Mouse (Mus musculus) lung, adult 2 months (tissue): ENCODE measurements around the gene Grik2. TPM values are rescaled to one million over a fixed set of nuclear protein-coding genes. Genes with fewer than 3 reads are reported as not detected.

Experiments
- DNase-seq: peaks from one replicate; pipeline ENCODE4 v3.0.0; 2022
- H3K4me1 ChIP-seq: fragments of 200-500 bp; 2 replicates; pipeline ENCODE4 v1.6.1; 2011; ENCODE audit warnings: low read length; ENCODE audit not compliant: control insufficient read depth, insufficient read depth
- H3K4me3 ChIP-seq: fragments of 200-500 bp; replicated peaks from 2 replicates; pipeline ENCODE3; 2011; ENCODE audit warnings: low read depth, mild to moderate bottlenecking, control low read depth, low read length; ENCODE audit errors: extremely low read depth
- CTCF ChIP-seq: fragments of 200-500 bp; IDR thresholded peaks from 2 replicates; pipeline ENCODE4 v1.5.1; 2011; ENCODE audit warnings: mild to moderate bottlenecking, low read length, control low read depth; ENCODE audit not compliant: insufficient read depth
- POLR2A ChIP-seq: fragments of 200-500 bp; IDR thresholded peaks from 2 replicates; pipeline ENCODE4 v1.6.1; 2011; ENCODE audit warnings: low read depth, mild to moderate bottlenecking, control low read depth, low read length, borderline replicate concordance; ENCODE audit errors: extremely low read depth
- WGBS: fragments of 180-500 bp; shearing (Covaris S2); methylation state at CpG from one replicate; pipeline ENCODE4 v1.1.7; 2018; 5-methylcytosine and 5-hydroxymethylcytosine counted together
- polyA plus RNA-seq: library from polyadenylated mRNA; depleted of rRNA; stranded (reverse); fragments of >200 nt; gene quantifications from 2 replicates; pipeline ENCODE4 v1.2.3, GENCODE M21; 2012

The Grik2 gene
- polyA plus RNA-seq, 1 experiment = 0.54 TPM

DNA sequence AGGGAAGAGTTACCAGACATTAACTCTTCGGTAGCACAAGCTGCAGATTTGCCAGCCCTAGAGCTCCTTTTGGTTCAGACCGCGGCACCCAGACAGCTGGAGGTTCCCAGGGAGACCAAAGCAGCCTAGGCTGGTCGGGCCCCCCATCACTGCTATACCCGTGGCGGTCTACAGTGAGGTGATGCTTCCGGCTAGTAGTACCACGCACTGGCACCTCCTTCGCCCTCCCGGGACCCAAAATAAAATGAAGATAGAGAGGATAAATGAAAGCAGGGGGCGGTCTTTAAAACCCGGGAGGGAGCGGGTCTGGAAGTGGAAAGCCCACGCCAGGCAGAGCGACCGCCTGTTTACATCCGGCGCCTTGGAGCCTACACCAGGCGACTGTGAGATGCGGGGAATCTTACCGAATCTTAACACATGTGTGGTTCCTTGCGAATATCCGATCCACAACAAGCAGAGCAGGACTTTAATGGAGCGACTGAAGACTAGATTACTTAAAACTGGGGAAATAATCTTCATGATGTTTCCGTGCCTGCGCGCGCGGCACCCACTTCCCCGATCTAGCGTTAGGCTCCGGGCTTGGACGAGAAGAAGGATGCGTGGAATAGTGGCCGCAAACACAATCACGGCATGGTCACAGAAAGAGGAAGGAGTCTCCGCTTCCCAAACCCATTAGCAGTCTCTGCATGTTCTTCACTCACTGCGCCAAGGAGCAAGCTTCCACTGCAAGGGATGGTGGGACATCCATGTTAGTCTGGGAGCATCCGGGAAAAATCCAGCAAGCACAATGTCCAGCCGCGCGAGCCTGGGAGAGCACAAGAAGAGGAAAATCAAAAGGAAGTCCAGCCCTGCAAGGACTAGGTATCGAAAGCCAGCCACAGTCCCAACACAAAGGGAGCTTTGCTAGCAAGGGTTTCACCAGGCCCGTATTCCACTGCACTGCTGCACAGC, 5.5 kb downstream of the Grik2 start:
- WGBS = 2% methylated on average over 44 of the region's 44 CpGs
- H3K4me1 ChIP-seq = 0 out of 2 replicates have a peak, but pooled peaks cover 3% of the 10 kb centered on the region
- H3K4me3 ChIP-seq = peak overlapping the region; percentile 62
- no peak for DNase-seq
- TF ChIP-seq CTCF (no peak), POLR2A (no peak)

DNA sequence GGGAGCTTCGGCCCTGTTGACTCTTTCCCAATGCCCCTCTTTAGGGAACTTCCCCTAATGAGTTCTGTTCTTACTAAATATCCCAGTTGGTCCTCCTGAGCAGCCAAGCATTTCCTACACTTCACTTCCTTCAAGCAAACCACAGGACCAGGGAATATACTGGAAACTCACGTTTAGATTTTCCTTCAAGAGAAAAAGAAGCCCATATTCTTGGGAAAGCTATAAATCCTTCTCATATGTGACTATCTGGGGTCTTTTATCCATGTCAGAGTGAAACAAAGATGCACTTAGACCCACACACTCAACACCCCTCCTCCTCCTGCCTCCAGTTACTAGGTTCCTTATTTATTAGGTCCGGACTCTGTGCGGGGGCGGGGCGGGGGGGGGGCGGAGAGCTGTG, 6.5 kb downstream of the Grik2 start:
- DNase-seq = no peak
- Histone ChIP-seq H3K4me3 (no peak overlapping the region), H3K4me1 (0 out of 2 replicates have a peak, but pooled peaks cover 3% of the 10 kb centered on the region)
- WGBS = 8% methylated on average over 7 of the region's 7 CpGs
- no peak for TF ChIP-seq CTCF
- TF ChIP-seq POLR2A = no peak

DNA sequence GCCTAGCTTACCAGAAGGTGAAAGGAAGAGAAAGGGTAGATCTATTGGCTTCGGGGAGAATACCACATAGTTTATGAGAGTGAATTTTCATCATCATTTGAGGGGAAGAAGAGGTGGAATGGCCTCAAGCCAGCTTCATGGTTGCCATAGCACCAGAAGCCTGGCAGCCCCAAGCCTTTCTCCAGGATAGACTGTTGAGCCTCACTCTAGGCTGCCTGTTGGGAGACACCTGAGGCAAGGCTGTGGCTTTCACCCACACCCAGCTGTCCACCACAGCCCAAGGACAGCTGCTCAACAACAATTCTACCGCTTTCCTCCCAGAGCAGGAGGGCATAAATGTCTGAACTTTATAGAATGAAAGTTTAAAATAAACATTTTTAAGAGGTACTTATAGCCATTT, 8.1 kb downstream of the Grik2 start:
- 0 out of 2 replicates have a peak, but pooled peaks cover 3% of the 10 kb centered on the region for H3K4me1 ChIP-seq
- TF ChIP-seq POLR2A (no peak), CTCF (no peak)
- H3K4me3 ChIP-seq = no peak overlapping the region
- WGBS = 75% methylated on average over 2 of the region's 2 CpGs
- DNase-seq = no peak

- no peak overlapping the region for H3K4me3 ChIP-seq
- no peak for DNase-seq
- H3K4me1 ChIP-seq = no peaks in the 10 kb centered on the region
- TF ChIP-seq POLR2A (no peak), CTCF (no peak)
Observed at GRCm38 (mm10) chr10:49768897-49769296, 19.7 kb downstream of the Grik2 start.

- Histone ChIP-seq H3K4me3 (no peak overlapping the region), H3K4me1 (no peaks in the 10 kb centered on the region)
- TF ChIP-seq POLR2A (no peak), CTCF (no peak)
- 70% methylated on average over 2 of the region's 2 CpGs for WGBS
- no peak for DNase-seq
Observed at GRCm38 (mm10) chr10:49767556-49767955, 21.0 kb downstream of the Grik2 start.

DNA sequence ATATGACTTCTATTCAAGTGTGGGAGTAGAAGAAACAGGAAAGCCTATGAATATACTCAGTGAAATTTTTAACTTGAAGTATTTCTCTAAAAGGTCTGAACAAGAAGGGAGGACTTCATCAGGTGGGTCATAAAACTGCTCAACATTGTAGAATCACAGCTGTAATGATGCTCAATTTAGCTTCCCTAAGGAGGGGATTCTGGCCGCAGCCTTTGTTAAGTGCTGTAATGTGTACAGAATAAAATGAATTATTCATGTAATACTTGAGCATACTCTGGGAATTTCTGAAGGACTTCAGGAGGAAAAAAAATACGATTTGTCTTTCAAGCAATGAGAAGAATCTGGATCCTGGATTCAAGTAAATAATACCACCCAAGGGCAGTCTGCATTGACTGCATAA, 26.0 kb downstream of the Grik2 start:
- no peaks in the 10 kb centered on the region for H3K4me1 ChIP-seq
- no peak for DNase-seq
- 69% methylated on average over 2 of the region's 2 CpGs for WGBS
- no peak overlapping the region for H3K4me3 ChIP-seq
- TF ChIP-seq POLR2A = no peak
- TF ChIP-seq CTCF = no peak

DNA sequence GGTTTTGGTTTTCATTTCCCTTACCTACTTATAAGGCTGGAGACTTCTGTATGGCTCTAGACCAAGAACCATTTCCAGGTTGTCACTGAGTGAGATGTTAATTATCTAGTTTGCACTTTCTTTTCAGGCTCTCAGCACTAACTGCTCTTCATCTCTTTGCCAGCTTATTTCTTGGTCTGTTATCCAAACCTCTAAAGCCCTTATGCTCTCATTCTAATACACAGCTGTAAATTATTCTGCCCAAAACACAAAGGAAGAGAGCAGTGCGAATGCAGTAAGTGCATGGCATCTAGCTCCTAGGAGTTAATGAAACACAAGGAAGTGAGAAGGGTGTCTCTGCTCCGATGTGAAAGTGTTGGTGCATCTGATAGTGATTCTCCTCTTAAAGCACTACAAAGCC, 36.8 kb downstream of the Grik2 start:
- 70% methylated on average over 2 of the region's 2 CpGs for whole genome bisulfite sequencing
- H3K4me3 ChIP-seq = no peak overlapping the region
- no peak for DNase-seq
- TF ChIP-seq POLR2A (no peak), CTCF (no peak)
- H3K4me1 ChIP-seq = no peaks in the 10 kb centered on the region

GRCm38 (mm10) chr10:49731841-49732240, 56.7 kb downstream of the Grik2 start:
- no peak for DNase-seq
- WGBS = 68% methylated on average over 2 of the region's 2 CpGs
- H3K4me3 ChIP-seq = no peak overlapping the region
- H3K4me1 ChIP-seq = no peaks in the 10 kb centered on the region
- TF ChIP-seq POLR2A = no peak
- TF ChIP-seq CTCF = no peak

- TF ChIP-seq POLR2A (no peak), CTCF (no peak)
- Histone ChIP-seq H3K4me1 (no peaks in the 10 kb centered on the region), H3K4me3 (no peak overlapping the region)
- WGBS = 64% methylated on average over 2 of the region's 2 CpGs
- no peak for DNase-seq
Observed at GRCm38 (mm10) chr10:49723706-49724105, 64.9 kb downstream of the Grik2 start.

DNA sequence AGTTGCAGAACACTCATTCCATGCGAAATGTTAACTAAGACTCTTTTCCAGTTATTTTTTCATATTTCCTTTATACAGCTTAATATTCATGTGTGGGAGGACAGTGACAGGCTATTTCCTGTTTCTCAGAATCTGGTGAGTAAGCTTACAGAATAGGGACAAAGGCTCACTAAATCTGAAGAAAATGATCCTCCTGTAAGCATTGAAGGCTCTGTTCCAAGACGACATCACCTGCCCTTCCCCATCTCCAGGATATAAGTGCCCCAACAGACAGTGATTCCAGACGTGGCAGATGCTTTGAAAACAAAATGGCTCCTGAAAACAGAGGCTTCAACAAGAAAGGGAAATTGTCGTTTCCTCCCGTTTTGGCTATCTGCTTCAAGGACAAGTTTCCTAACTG, 71.7 kb downstream of the Grik2 start:
- no peak for DNase-seq
- TF ChIP-seq POLR2A (no peak), CTCF (no peak)
- Histone ChIP-seq H3K4me3 (no peak overlapping the region), H3K4me1 (no peaks in the 10 kb centered on the region)
- 34% methylated on average over 5 of the region's 5 CpGs for WGBS

- Histone ChIP-seq H3K4me1 (no peaks in the 10 kb centered on the region), H3K4me3 (no peak overlapping the region)
- WGBS = 89% methylated on average over 3 of the region's 3 CpGs
- DNase-seq = no peak
- no peak for TF ChIP-seq CTCF
- TF ChIP-seq POLR2A = no peak
Observed at GRCm38 (mm10) chr10:49709748-49710147, 78.8 kb downstream of the Grik2 start.
